Mouse (Mus musculus): ENCODE measurements at regions not wholly inside any gene's neighbourhood (a gene's known extent, or its start where the extent isn't known, plus 50 kb on each side); places are given as distances from the start of the nearest gene placed in this dataset.

GRCm38 (mm10) chr8:35919859-35920675 is 154.5 kb downstream of the Gm19410 start:
- TF ChIP-seq CTCF (IDR thresholded peaks at IDR 0.05; ENCODE audit: control insufficient read depth, insufficient read depth, insufficient read length) (no peak), MYOD1 (IDR thresholded peaks at IDR 0.05; ENCODE audit: control insufficient read depth, insufficient read length, low read depth) (no peak), MAX (IDR thresholded peaks at IDR 0.05) (no peak), USF1 (IDR thresholded peaks at IDR 0.05; ENCODE audit: low read depth) (no peak), MYOG (IDR thresholded peaks at IDR 0.05; ENCODE audit: control insufficient read depth, extremely low read depth, insufficient read length) (no peak)
